ENCODE assay signal across 26 mouse cellular contexts in the genomic region with DNA sequence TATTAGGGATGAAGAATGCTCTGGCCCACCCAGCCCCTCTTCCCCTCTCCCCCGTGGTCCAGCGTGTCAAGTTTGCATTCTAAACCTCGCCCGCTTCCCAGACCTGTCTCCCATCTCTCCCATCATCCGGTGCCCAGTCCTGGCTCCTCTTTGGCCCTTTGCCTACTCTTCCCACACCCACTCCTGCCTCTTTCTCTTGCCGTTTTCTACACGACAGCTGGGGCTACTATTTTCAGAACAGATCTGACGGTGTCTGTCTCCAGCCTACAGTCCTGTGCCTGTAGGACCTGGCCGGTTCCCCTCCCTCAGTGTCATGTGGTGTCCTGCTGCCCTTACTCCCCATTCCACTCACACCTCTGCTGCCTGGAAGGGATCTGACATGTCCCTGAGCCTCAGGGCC. TPM values are rescaled to one million over a fixed set of nuclear protein-coding genes. Genes with fewer than 3 reads are reported as not detected.
DNase-seq lines count a peak whose midpoint lies in the region; ATAC-seq and TF ChIP-seq lines count a peak whose summit lies in the region.
"Had no signal": no experiment of that assay in that cellular context is flagged by ENCODE, and none has a peak within 500 bp of the region (broad histone marks: within the 10 kb centered on the region; RNA-seq: fewer than 3 reads in every experiment).

No protein-coding gene starts in this region.

- no peak for ATAC-seq in cerebellum, adult (ENCODE audit: insufficient number of reproducible peaks, low FRiP score, low TSS enrichment)
- ATAC-seq: forebrain, embryonic 15.5 days; midbrain, embryonic 15.5 days had no signal

- no peak overlapping the region for H3K4me3 ChIP-seq in gastrocnemius, adult 2 months
- H3K4me3 ChIP-seq: embryonic facial prominence, embryonic 10.5 days; forebrain, embryonic 15.5 days; heart, embryonic 15.5 days; hindbrain, embryonic 13.5 days; limb, embryonic 10.5 days; liver, embryonic 15.5 days; lung, embryonic 15.5 days; midbrain, embryonic 15.5 days; neural tube, embryonic 12.5 days had no signal

- no peak for TF ChIP-seq CTCF in gastrocnemius, adult 2 months (IDR thresholded peaks at IDR 0.05)

- peak; percentile 49 to 50 for DNase-seq in cerebellum, postnatal 14 days
- peak; percentile 51 for DNase-seq in gastrocnemius, adult 2 months
- DNase-seq in gastrocnemius, postnatal 4 days (ENCODE audit: low spot score in 2 of 2) = no peak
- peak; percentile 53 for DNase-seq in right cerebral cortex, adult 18-20 months
- no peak for DNase-seq in right cerebral cortex, postnatal 4 days
- DNase-seq in retina, postnatal 1 day = no peak
- DNase-seq in c-Kit-positive CD71-positive TER-119-positive erythroid progenitor cells, embryonic 14.5 days (ENCODE audit: low spot score) = no peak
- DNase-seq: adrenal gland, postnatal 10 days; cerebellum, adult 18-20 months; gastrocnemius, postnatal 10 days; heart, postnatal 36 days; kidney, adult 18-20 months; liver; spleen, adult 18-20 months; thymus, postnatal 14 days had no signal

- intact Hi-C loops in gastrocnemius, adult 2 months (cut with DNase I) = no loop called here

- H3K27ac ChIP-seq in gastrocnemius, adult 2 months = peak overlapping the region; percentile 57; the same call in 1 of the 2 replicates
- H3K27ac ChIP-seq: embryonic facial prominence, embryonic 10.5 days; forebrain, embryonic 15.5 days; heart, embryonic 15.5 days; hindbrain, embryonic 13.5 days; limb, embryonic 10.5 days; liver, embryonic 15.5 days; lung, embryonic 15.5 days; macrophage; midbrain, embryonic 15.5 days; neural tube, embryonic 12.5 days had no signal

RNA-seq across cellular contexts. Expression of gene Glis1, which starts 7.8 kb away (rescaled TPM):
- total RNA-seq in gastrocnemius, adult 2 months (2021) = under 1 TPM; 0.15 to 0.20 TPM
- total RNA-seq in gastrocnemius, postnatal 4 days (2021) = 1 to 10 TPM; 4.8 to 4.9 TPM

RNA-seq across cellular contexts. Expression of gene Ndc1, which starts 59.0 kb away (rescaled TPM):
- 1 to 10 TPM; 6.0 to 8.4 TPM for total RNA-seq in gastrocnemius, adult 2 months (2021)
- total RNA-seq in gastrocnemius, postnatal 4 days (2021) = 10 to 100 TPM; 11.5 TPM

Comparison
In these comparisons a context has a peak if more than half of its experiments do, and no peak if none do; other contexts are left out.
1. DNase-seq: peak in cerebellum, postnatal 14 days (2 of 2), gastrocnemius, adult 2 months (single experiment) and right cerebral cortex, adult 18-20 months (single experiment); none in gastrocnemius, postnatal 4 days (0 of 2), right cerebral cortex, postnatal 4 days (single experiment), retina, postnatal 1 day (single experiment) and c-Kit-positive CD71-positive TER-119-positive erythroid progenitor cells, embryonic 14.5 days (single experiment).
2. RNA of gene Glis1, which starts 7.8 kb away (total RNA-seq): 4.8 to 4.9 TPM in gastrocnemius, postnatal 4 days; 0.15 to 0.20 TPM in gastrocnemius, adult 2 months; every median in the first group is over 4 times any median in the second.